Mouse (Mus musculus): ENCODE results near the gene Fam71f2. TPM values are rescaled to one million over a fixed set of nuclear protein-coding genes. Genes with fewer than 3 reads are reported as not detected.
A peak's percentile ranks its signal among the peaks of the same experiment; 100 is the strongest.

The Fam71f2 gene
- polyA plus RNA-seq, 1 experiment from 2014 or later, result 0.39 TPM

DNA sequence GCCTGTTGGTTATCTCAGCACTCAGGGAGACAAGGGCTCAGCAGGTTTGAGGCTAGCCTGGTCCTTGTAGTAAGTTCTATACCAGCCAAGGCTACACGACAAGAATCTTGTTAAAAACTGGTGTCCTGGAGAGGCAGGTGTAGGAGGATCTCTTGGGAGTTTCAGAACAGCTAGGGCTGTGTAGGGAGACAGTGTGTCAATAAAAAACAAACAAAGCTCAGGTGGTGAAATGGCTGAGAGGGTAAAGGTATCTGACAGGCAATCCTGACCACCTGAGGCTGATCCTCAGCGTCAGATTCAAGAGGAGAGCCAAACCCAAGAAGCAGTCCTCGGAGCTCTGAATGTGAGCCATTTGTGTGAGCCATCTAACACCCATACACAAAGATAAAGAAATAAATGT is 33.2 kb upstream of the Fam71f2 start:
- ATAC-seq (ENCODE audit: low FRiP score, low TSS enrichment), result no peak
- H3K27me3 ChIP-seq (ENCODE audit: insufficient read depth, low read length), result no peaks in the 10 kb centered on the region
- H3K4me2 ChIP-seq (replicated peaks; ENCODE audit: low read depth, low read length), result no peak overlapping the region
- H3K9ac ChIP-seq (replicated peaks; ENCODE audit: low read length), result no peak overlapping the region
- 73% methylated on average over 3 of the region's 3 CpGs for WGBS
- H3K9me3 ChIP-seq (ENCODE audit: low read length), result no peaks in the 10 kb centered on the region
- H3K4me1 ChIP-seq (ENCODE audit: insufficient read depth, low read length), result no peaks in the 10 kb centered on the region
- H3K36me3 ChIP-seq (ENCODE audit: insufficient read depth, low read length), result no peaks in the 10 kb centered on the region
- no peak overlapping the region for H3K4me3 ChIP-seq (ENCODE audit: low read length)
- no peak overlapping the region for H3K27ac ChIP-seq (ENCODE audit: low read length)

DNA sequence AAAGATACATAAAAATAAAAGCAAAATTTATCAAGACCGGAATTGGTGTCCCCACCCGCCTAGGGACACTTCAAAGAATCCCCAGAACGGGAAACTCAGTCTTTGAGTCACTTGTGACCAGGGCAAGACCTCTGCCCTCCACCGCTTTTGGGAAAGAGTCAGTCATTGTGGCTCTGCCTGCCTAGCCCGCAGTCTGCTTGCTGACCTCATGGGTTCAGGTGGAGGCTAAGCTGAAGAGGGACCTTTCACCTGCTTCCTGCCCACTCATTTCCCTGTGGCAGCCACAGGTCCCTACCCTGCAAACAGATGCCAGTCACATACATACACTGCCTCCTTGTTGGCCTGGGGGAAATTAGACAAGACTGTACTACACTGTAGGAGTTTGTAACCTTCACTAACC is 32.8 kb upstream of the Fam71f2 start:
- Histone ChIP-seq H3K27ac (ENCODE audit: low read length) (no peak overlapping the region), H3K36me3 (ENCODE audit: insufficient read depth, low read length) (no peaks in the 10 kb centered on the region)
- no peak for ATAC-seq (ENCODE audit: low FRiP score, low TSS enrichment)

DNA sequence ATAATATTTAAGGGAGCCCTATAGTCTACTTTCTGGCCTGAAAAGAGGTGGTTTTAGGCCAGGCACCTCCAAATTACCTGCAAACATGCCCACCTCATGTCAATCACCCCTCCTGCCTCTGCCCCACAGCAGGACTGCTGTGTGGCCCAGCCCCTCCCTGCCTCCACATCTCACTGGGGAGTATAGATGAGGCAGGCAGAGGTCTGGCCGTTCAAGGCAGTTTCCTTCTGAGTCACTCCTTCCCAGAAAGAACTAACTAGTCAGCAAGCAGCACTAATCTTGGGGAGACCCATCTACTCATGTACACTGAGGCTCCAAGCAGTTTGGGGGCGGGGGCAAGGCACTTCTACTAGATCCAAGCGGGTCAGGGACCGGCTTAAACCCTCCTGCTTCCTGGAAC is 32.3 kb upstream of the Fam71f2 start:
- Histone ChIP-seq H3K9ac (replicated peaks; ENCODE audit: low read length) (no peak overlapping the region), H3K9me3 (ENCODE audit: low read length) (no peaks in the 10 kb centered on the region), H3K4me3 (ENCODE audit: low read length) (no peak overlapping the region), H3K36me3 (ENCODE audit: insufficient read depth, low read length) (no peaks in the 10 kb centered on the region), H3K4me1 (ENCODE audit: insufficient read depth, low read length) (no peaks in the 10 kb centered on the region), H3K27ac (ENCODE audit: low read length) (no peak overlapping the region), H3K4me2 (replicated peaks; ENCODE audit: low read depth, low read length) (no peak overlapping the region), H3K27me3 (ENCODE audit: insufficient read depth, low read length) (no peaks in the 10 kb centered on the region)
- 43% methylated on average over 4 of the region's 4 CpGs for WGBS
- no peak for ATAC-seq (ENCODE audit: low FRiP score, low TSS enrichment)

More for the DNA sequence above, 32.8 kb upstream of the Fam71f2 start:
- Histone ChIP-seq H3K4me3 (ENCODE audit: low read length) (no peak overlapping the region), H3K27me3 (ENCODE audit: insufficient read depth, low read length) (no peaks in the 10 kb centered on the region), H3K4me2 (replicated peaks; ENCODE audit: low read depth, low read length) (no peak overlapping the region), H3K9ac (replicated peaks; ENCODE audit: low read length) (no peak overlapping the region), H3K4me1 (ENCODE audit: insufficient read depth, low read length) (no peaks in the 10 kb centered on the region), H3K9me3 (ENCODE audit: low read length) (no peaks in the 10 kb centered on the region)
- 56% methylated on average over 5 of the region's 5 CpGs for WGBS

DNA sequence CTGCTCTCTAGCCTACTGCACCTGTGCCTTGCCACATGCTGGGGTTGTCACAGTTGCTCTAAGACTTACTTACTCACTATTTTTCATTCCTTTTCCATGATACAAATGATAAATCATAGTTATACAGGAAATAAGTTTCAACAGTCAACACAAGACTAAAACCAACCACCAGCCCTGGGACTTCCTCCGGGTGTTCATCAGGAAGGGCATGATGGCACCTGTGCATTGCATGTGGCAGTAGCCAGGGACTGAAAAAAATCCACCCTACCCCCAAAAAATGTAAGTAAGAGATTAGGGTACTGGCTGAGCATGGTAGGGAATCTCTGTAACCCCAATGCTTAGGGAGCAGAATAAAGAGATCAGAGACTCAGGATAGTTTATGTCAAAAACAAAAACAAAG is 20.0 kb upstream of the Fam71f2 start:
- Histone ChIP-seq H3K4me2 (replicated peaks; ENCODE audit: low read depth, low read length) (no peak overlapping the region), H3K27me3 (ENCODE audit: insufficient read depth, low read length) (no peaks in the 10 kb centered on the region), H3K4me3 (ENCODE audit: low read length) (no peak overlapping the region), H3K36me3 (ENCODE audit: insufficient read depth, low read length) (no peaks in the 10 kb centered on the region), H3K27ac (ENCODE audit: low read length) (no peak overlapping the region), H3K4me1 (ENCODE audit: insufficient read depth, low read length) (no peaks in the 10 kb centered on the region), H3K9ac (replicated peaks; ENCODE audit: low read length) (no peak overlapping the region), H3K9me3 (ENCODE audit: low read length) (no peaks in the 10 kb centered on the region)
- WGBS, result 68% methylated on average over 1 of the region's 1 CpGs
- ATAC-seq (ENCODE audit: low FRiP score, low TSS enrichment), result no peak

GRCm38 (mm10) chr6:29261831-29262230 is 17.6 kb upstream of the Fam71f2 start:
- 73% methylated on average over 5 of the region's 5 CpGs for WGBS
- H3K4me3 ChIP-seq (ENCODE audit: low read length), result no peak overlapping the region
- H3K9me3 ChIP-seq (ENCODE audit: low read length), result no peaks in the 10 kb centered on the region
- no peaks in the 10 kb centered on the region for H3K36me3 ChIP-seq (ENCODE audit: insufficient read depth, low read length)
- ATAC-seq (ENCODE audit: low FRiP score, low TSS enrichment), result no peak
- no peak overlapping the region for H3K9ac ChIP-seq (replicated peaks; ENCODE audit: low read length)
- no peak overlapping the region for H3K27ac ChIP-seq (ENCODE audit: low read length)
- no peaks in the 10 kb centered on the region for H3K27me3 ChIP-seq (ENCODE audit: insufficient read depth, low read length)
- no peak overlapping the region for H3K4me2 ChIP-seq (replicated peaks; ENCODE audit: low read depth, low read length)
- no peaks in the 10 kb centered on the region for H3K4me1 ChIP-seq (ENCODE audit: insufficient read depth, low read length)

DNA sequence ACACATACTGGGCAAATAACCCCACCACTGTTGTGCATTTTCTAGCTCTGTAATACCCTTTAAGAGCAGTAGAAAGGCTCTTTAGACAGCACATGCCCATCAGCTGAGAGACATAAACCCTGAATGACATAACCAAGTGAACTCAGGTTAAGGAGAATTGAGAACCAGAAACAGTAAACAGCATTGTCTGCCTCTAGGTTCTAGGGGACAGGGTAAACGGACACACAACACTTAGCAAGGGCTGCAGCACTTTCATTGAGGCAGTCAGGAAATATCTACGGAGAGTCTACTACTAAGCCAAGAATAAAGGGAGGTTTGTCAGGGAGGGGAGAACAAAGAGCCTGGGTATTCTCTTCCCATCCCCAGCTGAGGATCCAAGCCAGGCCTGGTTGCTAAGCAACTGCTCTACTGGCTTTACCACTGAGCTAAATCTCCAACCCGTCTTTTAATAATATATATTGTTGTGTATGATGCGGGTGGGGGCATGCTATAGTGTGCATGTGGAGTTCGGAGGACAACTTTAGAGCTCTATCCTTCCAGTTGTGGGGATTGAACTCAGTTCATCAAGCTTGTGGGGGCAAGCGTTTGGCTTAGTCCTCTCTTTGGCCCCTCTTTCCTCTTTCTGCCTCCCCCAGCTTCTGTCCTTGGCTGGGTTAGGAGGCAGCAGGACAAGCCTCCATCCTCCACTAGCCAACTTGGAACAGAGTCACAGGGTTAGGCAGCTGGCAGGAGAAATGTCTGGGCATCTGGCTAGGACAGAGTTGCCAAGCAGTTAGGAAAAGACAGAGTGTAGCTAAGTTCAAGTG is 15.5 kb upstream of the Fam71f2 start:
- no peak for ATAC-seq (ENCODE audit: low FRiP score, low TSS enrichment)
- H3K36me3 ChIP-seq (ENCODE audit: insufficient read depth, low read length), result no peaks in the 10 kb centered on the region
- no peaks in the 10 kb centered on the region for H3K27me3 ChIP-seq (ENCODE audit: insufficient read depth, low read length)
- H3K9ac ChIP-seq (replicated peaks; ENCODE audit: low read length), result no peak overlapping the region
- H3K9me3 ChIP-seq (ENCODE audit: low read length), result no peaks in the 10 kb centered on the region
- no peak overlapping the region for H3K4me2 ChIP-seq (replicated peaks; ENCODE audit: low read depth, low read length)
- H3K27ac ChIP-seq (ENCODE audit: low read length), result no peak overlapping the region
- no peaks in the 10 kb centered on the region for H3K4me1 ChIP-seq (ENCODE audit: insufficient read depth, low read length)
- 70% methylated on average over 6 of the region's 6 CpGs for WGBS
- H3K4me3 ChIP-seq (ENCODE audit: low read length), result no peak overlapping the region

DNA sequence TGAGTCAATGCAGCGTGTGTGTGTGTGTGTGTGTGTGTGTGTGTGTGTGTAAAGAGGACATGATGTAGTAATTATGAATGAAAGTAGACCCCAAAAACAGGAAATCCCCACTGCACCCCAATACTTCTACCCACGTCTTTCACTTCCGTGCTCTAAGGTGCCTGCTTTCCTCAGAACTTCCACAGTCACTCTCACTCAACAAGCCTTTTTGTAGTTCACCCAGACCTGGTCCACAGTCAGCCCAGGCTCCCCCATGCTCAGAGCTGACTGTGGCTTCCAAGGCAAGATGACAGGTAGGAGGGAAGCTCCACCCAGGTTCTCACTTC is 15.0 kb upstream of the Fam71f2 start:
- Histone ChIP-seq H3K4me1 (ENCODE audit: insufficient read depth, low read length) (no peaks in the 10 kb centered on the region), H3K27me3 (ENCODE audit: insufficient read depth, low read length) (no peaks in the 10 kb centered on the region), H3K27ac (ENCODE audit: low read length) (no peak overlapping the region), H3K4me3 (ENCODE audit: low read length) (no peak overlapping the region), H3K4me2 (replicated peaks; ENCODE audit: low read depth, low read length) (no peak overlapping the region), H3K9me3 (ENCODE audit: low read length) (no peaks in the 10 kb centered on the region), H3K36me3 (ENCODE audit: insufficient read depth, low read length) (no peaks in the 10 kb centered on the region), H3K9ac (replicated peaks; ENCODE audit: low read length) (no peak overlapping the region)
- 88% methylated on average over 3 of the region's 3 CpGs for WGBS
- ATAC-seq (ENCODE audit: low FRiP score, low TSS enrichment), result no peak

GRCm38 (mm10) chr6:29266936-29267335 is 12.5 kb upstream of the Fam71f2 start:
- H3K27ac ChIP-seq (ENCODE audit: low read length), result no peak overlapping the region
- H3K9me3 ChIP-seq (ENCODE audit: low read length), result no peaks in the 10 kb centered on the region
- WGBS, result 21% methylated on average over 4 of the region's 4 CpGs
- ATAC-seq (ENCODE audit: low FRiP score, low TSS enrichment), result no peak
- H3K4me1 ChIP-seq (ENCODE audit: insufficient read depth, low read length), result peaks cover 8% of the 10 kb centered on the region
- H3K27me3 ChIP-seq (ENCODE audit: insufficient read depth, low read length), result no peaks in the 10 kb centered on the region; the same call in 1 of the 2 replicates
- H3K9ac ChIP-seq (replicated peaks; ENCODE audit: low read length), result no peak overlapping the region
- no peak overlapping the region for H3K4me2 ChIP-seq (replicated peaks; ENCODE audit: low read depth, low read length)
- H3K4me3 ChIP-seq (ENCODE audit: low read length), result no peak overlapping the region
- no peaks in the 10 kb centered on the region for H3K36me3 ChIP-seq (ENCODE audit: insufficient read depth, low read length)

DNA sequence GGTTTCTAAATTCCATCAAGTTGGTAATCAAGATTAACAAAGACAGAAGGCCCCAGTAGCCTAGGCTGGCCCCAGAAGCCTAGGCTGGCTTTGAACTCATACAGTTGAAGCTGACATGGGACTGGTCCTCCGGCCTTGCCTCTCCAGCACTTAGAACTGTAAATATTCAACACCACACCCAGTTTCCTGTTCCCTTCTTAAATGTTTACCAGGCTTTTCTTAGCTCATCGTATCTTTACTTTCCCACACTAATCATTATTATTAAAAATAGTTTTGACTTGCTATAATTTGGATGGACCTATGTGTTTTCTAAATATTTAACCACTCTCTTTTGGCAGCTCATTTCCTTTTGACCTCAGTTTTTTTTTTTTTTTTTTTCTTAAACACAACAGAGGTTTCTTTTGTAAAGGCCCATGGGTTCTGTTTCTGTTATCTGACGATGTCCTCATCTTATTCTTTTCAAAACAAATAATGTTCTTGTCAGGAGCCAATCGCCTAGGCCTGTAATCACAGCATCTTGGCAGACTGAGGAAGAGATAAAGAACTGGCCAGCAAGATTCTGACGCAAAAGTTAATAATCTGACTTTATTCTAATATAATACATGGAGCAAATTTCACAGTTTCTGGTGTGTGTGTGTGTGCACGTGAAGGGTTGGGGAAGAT is 10.3 kb upstream of the Fam71f2 start:
- no peaks in the 10 kb centered on the region for H3K36me3 ChIP-seq (ENCODE audit: insufficient read depth, low read length)
- no peak for ATAC-seq (ENCODE audit: low FRiP score, low TSS enrichment)
- H3K9ac ChIP-seq (replicated peaks; ENCODE audit: low read length), result no peak overlapping the region
- no peaks in the 10 kb centered on the region for H3K9me3 ChIP-seq (ENCODE audit: low read length)
- H3K4me2 ChIP-seq (replicated peaks; ENCODE audit: low read depth, low read length), result no peak overlapping the region
- 77% methylated on average over 6 of the region's 6 CpGs for WGBS
- H3K27ac ChIP-seq (ENCODE audit: low read length), result no peak overlapping the region
- peaks cover 13% of the 10 kb centered on the region for H3K4me1 ChIP-seq (ENCODE audit: insufficient read depth, low read length)
- H3K4me3 ChIP-seq (ENCODE audit: low read length), result no peak overlapping the region
- no peaks in the 10 kb centered on the region; the same call in 1 of the 2 replicates for H3K27me3 ChIP-seq (ENCODE audit: insufficient read depth, low read length)

DNA sequence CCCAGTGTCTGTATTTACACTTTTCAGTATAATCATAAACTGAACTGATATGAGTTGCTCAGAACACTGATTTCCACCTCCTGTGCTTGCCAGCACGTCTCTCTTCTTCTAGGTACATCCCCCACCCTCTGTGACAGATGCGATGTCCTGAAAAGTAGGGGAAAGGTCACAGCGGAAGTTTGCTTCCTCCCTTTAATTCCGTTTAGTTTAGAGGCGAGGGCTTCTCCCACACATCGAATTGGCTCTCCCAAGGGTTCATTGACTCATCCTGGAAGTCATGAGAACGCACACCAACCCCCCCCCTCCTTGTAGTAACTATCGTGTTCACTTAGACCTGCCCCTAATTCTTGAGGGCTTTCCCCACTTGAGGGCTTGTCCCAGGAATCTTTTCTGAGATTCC is 8.4 kb upstream of the Fam71f2 start:
- no peak; the same call in 1 of the 2 replicates for ATAC-seq (ENCODE audit: low FRiP score, low TSS enrichment)
- peak overlapping the region; percentile 14; the same call in 1 of the 2 replicates for H3K9ac ChIP-seq (replicated peaks; ENCODE audit: low read length)
- peaks cover 7% of the 10 kb centered on the region for H3K36me3 ChIP-seq (ENCODE audit: insufficient read depth, low read length)
- H3K27ac ChIP-seq (ENCODE audit: low read length), result no peak overlapping the region
- no peaks in the 10 kb centered on the region; the same call in 1 of the 2 replicates for H3K27me3 ChIP-seq (ENCODE audit: insufficient read depth, low read length)
- no peaks in the 10 kb centered on the region for H3K9me3 ChIP-seq (ENCODE audit: low read length)
- H3K4me1 ChIP-seq (ENCODE audit: insufficient read depth, low read length), result peaks cover 13% of the 10 kb centered on the region
- H3K4me3 ChIP-seq (ENCODE audit: low read length), result peak overlapping the region; percentile 6; the same call in 1 of the 2 replicates
- peak overlapping the region; percentile 45 for H3K4me2 ChIP-seq (replicated peaks; ENCODE audit: low read depth, low read length)
- WGBS, result 2% methylated on average over 8 of the region's 8 CpGs
